Mouse (Mus musculus) layer of hippocampus, adult 9-11 months (tissue): ENCODE data around the gene Disp1.

Source experiments
- DNase-seq: peaks from one replicate; pipeline ENCODE4 v3.0.0; 2022

Gene Disp1

GRCm38 (mm10) chr1:183075121-183075822 lies 146.1 kb downstream of the Disp1 start:
- DNase-seq: peak; percentile 82

GRCm38 (mm10) chr1:183072263-183073050 lies 148.9 kb downstream of the Disp1 start:
- DNase-seq: no peak

DNA sequence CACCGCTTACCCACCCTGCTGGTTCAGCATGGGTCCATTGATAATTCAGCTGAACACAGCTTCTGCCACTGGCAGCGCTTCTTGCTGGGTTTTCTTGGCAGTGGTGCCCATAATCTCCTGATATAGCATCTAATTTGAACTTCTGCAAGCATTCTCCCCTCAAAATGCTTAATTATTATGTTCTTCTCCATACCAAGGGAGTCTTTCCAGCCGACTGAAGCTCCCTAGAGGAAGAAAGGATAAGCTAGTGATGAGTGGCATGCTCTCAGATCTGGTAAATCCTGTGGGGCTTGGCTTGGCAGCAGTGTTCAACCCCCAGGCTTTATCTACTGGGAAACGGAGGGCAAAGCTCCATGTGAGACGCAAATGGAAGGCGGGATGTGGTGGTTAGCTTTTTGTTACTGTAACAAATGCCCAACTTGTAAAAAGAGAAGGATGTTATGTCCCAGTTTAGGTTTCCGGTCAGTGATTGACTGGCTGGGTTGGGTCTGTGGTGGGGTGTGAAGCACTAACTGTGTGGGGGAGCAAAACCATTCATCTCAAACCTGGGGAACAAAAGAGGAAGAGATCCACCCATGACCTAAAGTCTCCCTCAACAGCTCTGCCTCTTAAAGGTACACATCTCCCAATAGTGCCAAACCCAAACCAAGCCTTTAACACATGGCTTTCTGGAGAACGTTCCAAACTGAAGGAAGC lies 151.2 kb downstream of the Disp1 start:
- DNase-seq: no peak

GRCm38 (mm10) chr1:183067807-183068206 lies 153.5 kb downstream of the Disp1 start:
- DNase-seq: no peak

DNA sequence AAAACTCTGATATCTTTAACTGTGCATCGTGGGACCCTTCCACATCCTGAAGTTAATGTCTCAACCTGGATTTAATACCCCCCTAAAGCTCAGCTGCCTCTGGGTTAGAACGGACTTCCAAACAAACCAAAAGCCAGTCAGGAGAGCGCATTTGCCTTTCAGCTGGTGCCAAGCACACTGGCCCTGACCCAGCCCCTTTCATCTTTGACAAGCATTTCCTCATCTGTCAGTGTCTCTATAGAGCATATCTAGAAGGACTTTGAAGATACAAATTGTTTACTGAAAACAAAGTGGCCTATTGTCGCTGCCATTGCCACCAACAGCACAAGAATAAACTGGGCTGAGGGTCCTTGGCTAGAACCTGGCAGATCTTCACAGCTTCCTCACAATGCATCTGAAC lies 154.3 kb downstream of the Disp1 start:
- DNase-seq: no peak

- DNase-seq: no peak
Measured at GRCm38 (mm10) chr1:183060611-183061010, 160.7 kb downstream of the Disp1 start.

DNA sequence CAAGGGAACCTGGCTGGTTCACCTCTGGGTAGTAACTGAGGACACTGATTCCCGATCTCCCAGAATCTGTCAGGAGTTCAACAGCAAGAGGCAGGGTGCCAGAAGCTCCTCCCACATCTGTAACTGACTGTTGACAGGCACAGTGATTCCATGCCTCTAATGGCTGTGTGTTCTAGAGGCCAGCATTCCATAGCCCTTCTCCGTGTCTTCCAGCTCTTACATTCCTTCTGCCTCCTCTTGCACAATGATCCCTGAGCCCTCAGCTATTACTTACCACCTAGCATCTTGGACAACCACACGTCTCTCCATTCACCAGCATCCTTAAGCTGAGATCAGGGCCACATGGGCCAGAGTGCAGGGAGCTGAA lies 165.1 kb downstream of the Disp1 start:
- DNase-seq: no peak

DNA sequence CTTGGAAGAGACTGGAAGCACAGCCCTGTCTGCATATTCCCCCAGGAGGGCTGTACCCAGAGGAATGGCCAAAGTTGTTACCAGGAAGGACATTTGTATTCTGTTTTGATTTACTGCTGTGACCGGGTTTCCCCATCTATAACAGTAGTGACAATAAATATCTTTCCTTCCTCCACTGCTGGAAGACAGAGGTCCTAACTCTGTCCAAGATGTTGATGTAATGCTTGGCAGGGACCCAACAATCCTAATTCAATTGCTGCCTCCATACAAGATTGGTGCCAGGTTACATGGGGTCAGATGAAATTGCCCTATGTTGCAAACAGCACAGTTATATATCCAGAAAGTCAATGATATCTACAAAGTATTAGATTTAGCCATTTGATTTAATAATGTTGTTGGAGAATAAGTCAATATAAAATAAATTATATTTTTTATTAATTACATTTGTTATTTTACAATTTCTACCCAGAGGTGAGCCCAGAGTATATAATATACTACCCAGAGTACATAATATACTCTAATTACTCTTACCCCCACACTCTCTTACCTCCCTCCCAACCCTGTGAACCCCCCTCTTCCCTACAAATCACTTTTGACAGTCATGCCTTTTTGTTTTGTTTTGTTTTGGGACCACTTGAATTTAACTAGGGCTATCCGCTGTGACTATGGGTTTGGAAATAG lies 165.6 kb downstream of the Disp1 start:
- DNase-seq: no peak

- no peak for DNase-seq
Measured at GRCm38 (mm10) chr1:183052663-183053062, 168.7 kb downstream of the Disp1 start.

DNA sequence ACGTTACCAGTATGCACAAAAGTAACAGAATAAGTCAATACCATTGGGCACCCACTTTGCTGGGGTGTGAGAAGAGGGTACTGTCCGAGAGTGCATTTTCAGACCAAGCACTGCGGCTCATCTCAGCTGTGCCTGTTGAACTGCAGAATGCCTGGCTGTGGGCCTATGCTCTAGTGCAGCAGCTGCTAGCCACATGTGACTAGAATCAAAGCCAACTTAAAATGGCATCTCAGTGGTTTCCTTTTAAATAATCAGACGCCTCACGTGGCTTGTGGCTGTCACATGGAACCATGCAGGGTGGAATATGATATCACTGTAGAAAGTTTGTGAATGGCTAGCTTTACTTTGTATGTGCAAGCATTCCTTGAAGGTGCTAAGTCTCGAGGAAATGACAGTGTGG lies 172.0 kb downstream of the Disp1 start:
- DNase-seq: no peak

- DNase-seq: no peak
Measured at GRCm38 (mm10) chr1:183047913-183048523, 173.3 kb downstream of the Disp1 start.

GRCm38 (mm10) chr1:183047191-183047912 lies 174.0 kb downstream of the Disp1 start:
- no peak for DNase-seq

- no peak for DNase-seq
Measured at GRCm38 (mm10) chr1:183046081-183046480, 175.2 kb downstream of the Disp1 start.

- DNase-seq: peak; percentile 61
Measured at GRCm38 (mm10) chr1:183043161-183043812, 178.0 kb downstream of the Disp1 start.

DNA sequence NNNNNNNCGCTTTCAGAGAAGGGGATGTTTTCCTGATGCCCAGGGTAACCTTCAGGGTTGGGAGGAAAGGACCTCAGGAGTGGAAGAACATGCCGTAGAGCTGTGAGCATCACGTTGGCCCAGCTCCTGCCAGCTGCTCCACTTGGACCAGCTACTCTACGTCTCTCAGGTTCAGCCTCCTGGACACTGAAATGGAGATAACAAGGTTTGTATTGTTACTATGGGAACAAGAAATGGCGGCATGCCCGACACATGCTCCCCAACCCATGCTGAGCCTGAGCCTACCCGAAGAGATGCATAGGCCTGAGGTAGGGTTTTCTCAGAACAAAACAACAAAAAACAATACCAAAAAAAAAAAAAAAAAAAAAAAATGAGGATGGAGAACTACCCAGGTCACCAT lies 179.6 kb downstream of the Disp1 start:
- DNase-seq: no peak

GRCm38 (mm10) chr1:183040847-183041382 lies 180.4 kb downstream of the Disp1 start:
- DNase-seq: no peak

DNA sequence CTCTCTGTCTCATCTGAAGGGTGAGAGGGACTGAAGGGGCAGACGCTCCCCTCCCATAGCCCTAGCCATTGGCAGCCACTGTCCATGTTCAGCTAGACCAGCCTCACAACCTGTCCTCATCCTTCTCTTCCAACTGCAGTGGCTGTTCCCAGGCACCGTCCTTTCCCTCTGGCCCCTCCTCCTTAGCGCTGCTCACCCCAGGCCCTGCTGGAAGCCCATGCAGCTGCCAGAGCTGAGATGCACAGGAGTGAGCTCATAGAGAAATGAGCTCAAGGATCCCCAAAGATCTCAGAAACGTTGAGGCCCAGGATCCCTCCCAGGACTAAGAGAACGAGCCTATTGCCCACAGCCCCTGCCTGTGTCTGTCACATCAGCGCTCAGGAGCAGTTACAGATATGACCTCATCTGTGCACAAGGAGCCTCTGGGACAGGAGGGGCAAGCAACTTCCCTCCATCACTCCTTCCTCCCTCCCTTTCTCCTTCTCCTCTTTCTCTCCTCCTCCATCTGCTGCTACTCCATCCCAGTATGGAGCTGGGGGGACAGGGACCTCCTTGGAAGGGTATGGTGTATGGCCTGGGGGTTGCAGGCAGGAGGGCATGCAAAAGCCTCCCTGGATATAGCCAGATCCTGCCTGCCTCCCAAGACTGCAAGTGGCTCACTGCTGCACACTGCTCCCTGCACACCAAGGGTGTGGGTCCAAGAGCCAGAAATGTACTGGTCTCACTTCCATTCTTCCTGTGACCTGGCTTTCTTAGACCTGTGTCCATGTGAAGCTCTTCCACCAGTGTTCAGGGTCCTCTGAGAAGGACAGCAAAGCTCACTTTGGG lies 181.2 kb downstream of the Disp1 start:
- DNase-seq: no peak

GRCm38 (mm10) chr1:183039404-183039803 lies 181.9 kb downstream of the Disp1 start:
- DNase-seq: no peak
